Mouse (Mus musculus): Measurements from ENCODE around the gene Zfp770.
A peak's percentile ranks its signal among the peaks of the same experiment; 100 is the strongest.
"Not testable (repeated sequence)": the region's sequence is repeated elsewhere in the genome, so short reads cannot be mapped to it uniquely, and the experiment has no call there.

The Zfp770 gene

GRCm38 (mm10) chr2:114200932-114201559 is at the start of gene Zfp770:
Gene Zfp770, minus strand, starts transcription at chr2:114201469.
- peak; percentile 85 to 89 for DNase-seq

- no peak for DNase-seq
These were observed 48.2 kb upstream of the Zfp770 start for GRCm38 (mm10) chr2:114249440-114249839.

GRCm38 (mm10) chr2:114237639-114238038 is 36.4 kb upstream of the Zfp770 start:
- no peak for DNase-seq

DNA sequence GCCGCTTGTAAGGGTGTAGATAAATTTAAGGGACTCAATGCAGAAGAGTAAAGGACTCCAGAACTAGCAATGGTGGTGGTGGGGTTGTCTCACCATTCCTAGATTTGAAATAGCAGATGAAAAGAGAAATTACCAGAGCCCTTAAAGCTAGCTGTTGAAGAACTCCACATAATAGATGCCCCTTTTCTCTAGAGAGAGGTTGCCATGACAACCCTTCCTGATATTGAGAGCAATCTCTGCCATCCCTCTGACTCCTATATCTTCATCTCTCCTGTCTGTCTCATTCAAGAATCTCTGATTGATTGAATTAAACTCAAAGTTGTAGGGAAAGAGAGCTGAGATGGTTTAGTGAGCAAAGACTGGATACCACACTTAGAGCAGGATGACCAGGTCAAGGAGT is 35.3 kb upstream of the Zfp770 start:
- DNase-seq = no peak

DNA sequence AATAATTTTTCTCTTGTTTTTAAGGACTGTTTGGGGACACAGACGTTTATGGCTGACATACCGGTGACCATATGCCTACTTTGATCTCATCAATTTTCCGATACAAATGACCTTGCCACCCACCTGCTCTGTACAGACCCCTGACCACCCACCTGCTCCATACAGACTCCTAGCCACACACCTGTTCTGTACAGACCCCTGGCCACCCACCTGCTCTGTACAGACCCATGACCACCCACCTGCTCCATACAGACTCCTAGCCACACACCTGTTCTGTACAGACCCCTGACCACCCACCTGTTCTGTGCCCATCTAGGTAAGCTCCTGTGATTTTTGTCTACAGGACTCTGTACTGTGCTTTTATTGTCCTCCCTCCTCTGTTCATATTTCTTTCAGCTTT is 34.3 kb upstream of the Zfp770 start:
- DNase-seq = no peak

DNA sequence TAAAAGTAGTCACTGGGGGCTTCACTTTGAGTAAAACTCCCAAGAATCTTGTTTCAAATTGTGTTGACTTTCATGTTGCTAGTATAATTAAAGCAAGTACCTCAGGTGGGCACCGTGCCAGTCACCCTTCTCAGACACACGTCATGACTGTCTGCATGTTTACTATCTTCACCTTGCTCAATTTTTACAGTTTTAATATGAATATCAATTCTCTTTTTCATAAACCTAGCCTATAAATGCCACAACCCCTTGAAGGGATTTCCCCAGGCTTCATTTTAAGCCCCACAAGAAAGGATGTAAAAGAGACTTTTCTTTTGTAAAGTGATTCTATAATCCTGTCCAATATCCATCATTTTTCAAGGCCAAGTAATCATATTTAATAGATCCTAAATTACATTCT is 30.0 kb upstream of the Zfp770 start:
- no peak for DNase-seq

DNA sequence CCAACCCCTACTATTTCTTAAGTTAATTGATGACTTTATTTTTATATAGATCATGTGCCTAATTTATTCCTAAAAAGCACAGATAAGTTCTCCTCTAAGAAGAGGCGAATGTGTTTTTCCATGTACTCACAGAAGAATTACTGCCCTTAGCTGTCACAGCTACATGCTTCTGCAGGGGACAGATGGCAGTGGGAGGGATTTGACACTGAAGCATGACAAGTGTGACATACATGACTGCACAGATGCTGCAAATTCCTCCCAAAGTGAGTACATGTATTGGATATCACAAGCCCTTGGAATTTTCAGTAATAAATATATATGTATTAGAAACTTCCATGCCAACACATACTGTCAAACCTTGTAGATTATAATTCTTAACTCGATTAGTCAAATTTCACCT is 27.4 kb upstream of the Zfp770 start:
- no peak for DNase-seq

- no peak for DNase-seq
These were observed 3.8 kb upstream of the Zfp770 start for GRCm38 (mm10) chr2:114205036-114205435.

DNA sequence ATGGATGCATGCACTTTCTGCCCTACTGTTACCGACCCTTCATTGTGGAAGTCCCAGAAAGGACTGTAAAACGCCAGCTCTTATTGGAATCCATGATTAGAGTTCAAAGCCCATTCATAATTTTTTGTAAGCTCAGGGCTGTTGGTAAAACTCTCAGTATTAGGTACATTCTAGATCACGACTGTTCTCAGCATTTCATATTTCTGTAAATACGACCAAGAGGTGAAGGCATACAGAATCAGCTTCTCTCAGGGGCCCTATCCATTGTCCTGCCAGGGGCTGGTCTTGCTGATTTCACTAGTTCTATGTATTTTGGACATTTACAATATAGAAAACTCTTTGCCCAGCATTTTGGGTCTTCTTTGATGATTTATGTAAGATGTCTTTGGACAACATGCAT is 305 bp upstream of the Zfp770 start:
- no peak for DNase-seq

DNA sequence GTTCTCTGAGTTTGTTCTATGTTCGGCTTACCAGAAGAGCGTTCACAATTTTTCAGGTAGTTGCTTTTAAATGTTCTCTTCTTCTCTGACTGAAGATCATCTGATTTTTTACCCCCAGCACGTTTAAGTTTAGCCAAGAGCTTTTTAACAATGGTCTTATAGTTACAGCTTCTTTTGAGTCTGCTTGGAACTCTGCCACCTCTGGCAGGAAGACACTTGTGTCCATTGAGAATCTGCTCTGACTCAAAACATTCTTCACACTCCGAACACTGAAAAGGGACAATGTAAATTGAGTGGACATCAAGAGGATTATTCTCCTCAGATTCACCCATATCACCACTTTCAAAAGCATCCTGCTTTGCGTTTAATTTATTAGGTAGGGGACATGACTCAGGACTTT is 4.8 kb downstream of the Zfp770 start:
- no peak for DNase-seq

DNA sequence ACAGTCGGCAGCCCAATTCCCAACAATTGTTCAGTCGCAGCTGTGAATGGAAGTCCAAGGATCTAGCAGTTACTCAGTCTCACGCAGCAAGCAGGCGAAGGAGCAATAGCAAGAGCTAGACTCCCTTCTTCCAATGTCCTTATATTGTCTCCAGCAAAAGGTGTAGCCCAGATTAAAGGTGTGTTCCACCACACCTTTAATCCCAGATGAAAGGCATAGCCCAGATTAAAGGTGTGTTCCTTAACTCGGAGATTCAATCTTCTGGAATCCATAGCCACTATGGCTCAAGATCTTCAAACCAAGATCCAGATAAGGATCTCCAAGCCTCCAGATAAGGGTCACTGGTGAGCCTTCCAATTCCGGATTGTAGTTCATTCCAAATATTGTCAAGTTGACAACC is 14.3 kb downstream of the Zfp770 start, which contains the start of gene Aqr:
Gene Aqr (minus strand): TSS at position 101 of the 400 bp plus-strand sequence.
- not testable (repeated sequence) for DNase-seq

- DNase-seq = no peak
These were observed 23.2 kb downstream of the Zfp770 start for GRCm38 (mm10) chr2:114177802-114178733.

DNA sequence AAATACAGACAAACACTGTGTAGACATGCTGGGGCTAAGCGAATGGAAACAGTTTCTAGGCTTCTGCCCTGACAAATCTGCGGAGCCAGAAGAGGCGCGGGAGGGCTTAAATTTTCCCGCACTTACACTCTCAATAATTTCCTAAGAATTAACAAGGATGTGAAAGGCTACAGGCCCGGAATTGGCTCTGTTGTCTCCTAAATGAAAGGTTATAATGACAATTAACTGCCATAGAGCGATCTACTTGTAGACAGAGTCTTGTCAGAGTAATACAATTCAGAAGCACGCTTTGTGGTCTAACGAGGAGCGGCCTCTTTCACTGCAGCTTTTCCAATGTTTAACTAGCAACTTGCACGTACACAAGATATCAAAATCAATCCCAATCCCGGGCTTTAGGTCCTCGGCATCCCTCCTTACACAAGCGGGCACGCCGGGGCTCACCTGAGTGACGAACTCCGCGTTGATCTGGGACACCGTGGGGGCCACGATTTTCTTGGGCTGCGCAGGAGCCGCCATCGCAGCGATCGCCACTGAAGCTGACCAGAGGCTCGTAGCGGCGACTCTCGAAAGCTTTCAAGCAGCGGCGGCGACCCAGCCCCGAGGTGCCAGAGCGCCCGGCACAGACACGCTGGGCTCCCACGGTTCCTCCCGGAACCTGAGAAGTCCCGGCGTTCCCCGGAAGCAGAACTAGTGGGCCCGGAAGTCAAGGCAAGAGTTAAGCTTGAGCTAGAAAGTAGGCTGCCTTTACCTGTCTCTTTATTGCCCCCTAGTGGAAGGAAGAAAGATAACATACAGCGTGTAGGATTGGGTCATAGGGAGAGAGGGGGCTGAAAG is 26.4 kb downstream of the Zfp770 start:
- peak; percentile 79 to 88 for DNase-seq

- no peak for DNase-seq
These were observed 28.0 kb downstream of the Zfp770 start for GRCm38 (mm10) chr2:114173248-114173647.

DNA sequence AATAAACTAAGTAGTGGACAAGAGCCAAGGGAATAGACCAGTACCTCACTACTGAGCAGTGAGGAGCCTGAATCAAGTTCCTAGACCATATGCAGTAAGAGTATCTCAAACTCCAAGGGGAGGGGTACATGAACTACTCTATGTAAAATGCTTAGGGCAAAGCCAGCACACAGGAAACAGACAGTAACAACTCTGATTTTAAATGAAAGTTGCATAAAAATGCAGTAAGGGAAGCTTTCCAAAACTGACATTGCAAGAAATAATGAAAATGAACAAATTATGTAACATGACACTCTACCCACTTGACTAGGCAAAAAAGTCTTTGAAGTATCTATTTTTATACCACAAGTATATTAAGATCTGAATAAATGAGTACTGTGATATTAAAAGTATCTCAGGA is 33.4 kb downstream of the Zfp770 start:
- no peak for DNase-seq

- no peak for DNase-seq
These were observed 39.3 kb downstream of the Zfp770 start for GRCm38 (mm10) chr2:114161978-114162377.

- no peak for DNase-seq
These were observed 43.9 kb downstream of the Zfp770 start for GRCm38 (mm10) chr2:114157345-114157744.

DNA sequence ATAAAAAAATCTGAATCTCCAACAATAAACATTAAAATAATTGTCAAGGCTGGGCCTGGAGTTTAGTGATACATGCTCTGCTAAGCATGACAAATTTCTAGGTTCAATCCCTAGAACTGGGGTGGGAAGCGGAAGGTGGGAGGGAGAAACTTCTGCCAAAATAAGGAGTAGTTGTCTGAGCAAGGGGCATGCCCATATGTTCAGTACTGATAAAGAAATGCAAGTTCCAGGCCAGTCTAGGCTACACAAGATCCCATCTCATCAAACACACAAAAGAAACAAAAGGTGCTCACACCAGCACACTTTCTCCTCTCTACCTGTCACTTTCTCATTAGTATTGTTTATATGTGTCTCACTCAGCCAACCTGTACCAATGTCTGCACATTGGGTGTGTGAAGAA is 44.6 kb downstream of the Zfp770 start:
- no peak for DNase-seq

- no peak for DNase-seq
These were observed 48.0 kb downstream of the Zfp770 start for GRCm38 (mm10) chr2:114153247-114153646.

DNA sequence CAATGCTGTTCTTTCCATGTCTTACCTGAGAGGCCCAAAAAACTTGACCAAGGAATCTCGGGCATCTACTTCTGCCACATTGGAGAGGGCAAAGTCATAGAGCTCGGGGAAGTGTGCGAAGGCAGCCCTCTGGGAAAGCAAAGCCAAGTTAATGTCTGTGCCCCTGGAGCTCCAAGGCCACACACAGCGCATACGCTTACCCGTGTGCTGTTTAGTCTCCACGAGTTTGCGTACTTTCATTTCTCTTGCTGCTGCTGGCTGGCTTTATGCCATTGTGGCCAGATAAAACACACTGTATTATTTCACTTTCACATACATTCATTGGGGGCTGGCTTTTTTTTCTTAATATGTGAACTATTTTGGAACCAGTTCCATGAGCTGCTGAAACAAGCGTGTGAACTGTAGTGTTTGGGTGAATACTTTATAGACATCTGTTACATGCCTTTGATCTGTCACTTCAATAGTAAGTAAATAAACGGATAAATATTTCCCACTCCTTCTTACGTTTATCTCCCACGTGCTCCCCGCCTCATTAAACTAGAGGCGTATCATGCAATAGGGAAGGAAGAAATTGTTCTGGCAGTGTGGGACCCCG is 54.3 kb downstream of the Zfp770 start:
- DNase-seq = no peak

DNA sequence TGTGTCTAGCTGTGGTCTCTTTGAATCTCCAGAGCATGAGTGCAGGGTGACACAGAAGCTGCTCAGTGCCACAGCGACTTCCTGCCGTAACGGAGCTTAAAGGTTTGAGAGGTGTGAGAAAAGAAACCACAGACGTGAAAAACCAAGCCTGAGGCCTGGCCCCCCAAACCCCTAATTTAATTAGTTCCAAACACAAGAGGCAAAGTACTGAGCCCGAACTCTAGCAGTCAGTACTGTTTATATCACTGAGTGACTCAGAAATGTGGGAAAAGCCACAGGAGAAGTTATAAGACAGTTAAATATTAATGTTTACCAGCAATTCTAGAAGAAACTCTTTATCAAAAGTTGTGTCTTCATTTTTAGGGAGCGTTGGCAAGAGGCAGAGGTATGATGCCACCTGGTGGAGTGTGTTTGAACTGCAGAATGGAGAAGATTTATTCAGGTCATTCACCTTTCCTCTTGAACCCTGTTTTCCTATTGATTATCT is 55.9 kb downstream of the Zfp770 start:
- DNase-seq = peak; percentile 37 to 50

DNA sequence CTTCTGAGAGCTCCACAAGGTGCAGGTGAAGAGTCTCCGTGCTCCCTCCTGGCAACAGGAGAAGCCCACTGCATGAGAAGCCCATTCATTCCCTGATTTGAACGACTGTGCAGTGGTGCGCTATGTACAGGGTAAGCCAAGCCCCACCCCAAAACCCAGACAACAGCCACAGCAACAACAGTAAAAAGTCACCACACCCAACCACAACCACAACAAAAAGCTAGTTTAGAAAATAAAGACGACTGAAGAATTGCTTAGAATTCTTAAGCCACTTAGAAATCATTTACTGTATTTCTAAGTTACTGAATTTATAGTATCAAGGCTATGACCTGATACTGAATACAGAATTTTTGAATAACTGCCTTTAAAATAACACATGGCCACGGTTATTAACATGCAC is 56.4 kb downstream of the Zfp770 start:
- no peak for DNase-seq

DNA sequence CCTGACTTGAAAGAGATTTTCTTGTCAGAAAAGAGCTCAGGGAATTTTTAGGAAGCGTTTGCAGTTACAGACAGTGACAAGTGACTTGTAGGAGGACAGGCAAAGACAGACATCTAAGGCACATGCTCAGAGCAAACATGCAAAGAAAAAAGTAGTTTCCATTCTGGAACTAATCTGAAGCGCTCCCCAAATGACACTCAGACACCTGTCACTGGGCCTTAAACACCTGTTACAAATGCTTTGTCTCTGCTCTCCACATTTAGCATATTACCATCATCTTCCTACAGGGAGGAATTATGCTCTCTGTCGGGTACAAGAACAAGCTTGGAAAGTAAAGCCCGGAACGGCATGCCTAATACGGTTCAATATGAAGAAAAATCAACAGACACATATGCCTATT is 57.4 kb downstream of the Zfp770 start:
- DNase-seq = no peak
